Mouse (Mus musculus) brain, embryonic 14.5 days (tissue): Measurements from ENCODE around the gene Prmt8.

Experiments used
- CTCF ChIP-seq: fragments of 200-500 bp; IDR thresholded peaks from 2 replicates; pipeline ENCODE4 v1.5.1; 2012; ENCODE audit warnings: inconsistent platforms, mild to moderate bottlenecking, moderate library complexity, borderline replicate concordance; ENCODE audit not compliant: insufficient read depth, insufficient read length; ENCODE audit errors: extremely low read depth
- POLR2A ChIP-seq: fragments of 200-500 bp; IDR thresholded peaks from 2 replicates; pipeline ENCODE4 v1.6.1; 2012; ENCODE audit warnings: mild to moderate bottlenecking, inconsistent platforms, borderline replicate concordance; ENCODE audit not compliant: poor library complexity, insufficient read depth, insufficient read length, severe bottlenecking; ENCODE audit errors: extremely low read depth

- TF ChIP-seq CTCF: no peak
- TF ChIP-seq POLR2A: no peak
Observed at GRCm38 (mm10) chr6:127790023-127790422, 20.8 kb upstream of the Prmt8 start.
